Mouse (Mus musculus): ENCODE data around the gene Nkx2-2. TPM values are rescaled to one million over a fixed set of nuclear protein-coding genes. Genes with fewer than 3 reads are reported as not detected.
"Not testable (repeated sequence)": the region's sequence is repeated elsewhere in the genome, so short reads cannot be mapped to it uniquely, and the experiment has no call there.

Gene Nkx2-2
- total RNA-seq, 2 experiments from 2014 or later, result not detected

DNA sequence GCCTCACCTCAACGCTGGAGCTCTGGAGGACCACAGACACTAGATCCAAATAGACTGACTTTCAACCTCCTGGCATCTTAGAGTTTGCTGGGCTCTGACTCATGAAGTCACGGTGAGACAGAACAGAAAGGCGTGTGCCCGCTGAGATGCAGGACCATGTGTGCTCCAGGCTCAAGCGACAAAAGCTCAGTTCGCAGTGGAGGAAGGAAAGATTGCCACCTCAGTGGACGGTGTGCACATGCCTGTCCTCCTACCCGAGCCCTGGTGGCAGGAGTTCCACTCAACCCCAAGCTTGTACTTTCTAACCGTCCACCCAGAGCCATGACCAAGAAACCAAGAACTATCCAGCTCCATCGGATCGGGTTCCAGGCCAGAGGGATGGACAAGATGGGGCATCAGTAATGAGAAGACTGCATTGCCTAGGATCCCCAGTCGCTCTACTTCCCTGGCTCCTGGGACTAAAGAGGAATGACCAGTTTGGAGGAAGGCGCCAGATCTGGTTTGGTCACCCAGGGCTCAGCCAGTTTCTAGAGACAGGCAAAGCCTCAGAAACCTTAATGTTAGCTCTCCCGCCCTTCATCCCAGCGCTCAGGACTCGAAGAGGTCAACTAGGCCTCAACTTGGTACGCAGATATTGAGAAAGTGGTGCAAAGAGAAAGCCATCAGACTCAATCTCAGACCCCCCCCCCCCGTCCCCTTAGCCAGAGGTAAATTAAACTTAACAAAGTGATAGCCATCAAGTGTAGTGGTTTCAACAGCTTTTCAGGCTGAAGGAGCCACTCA is 11.9 kb downstream of the Nkx2-2 start:
- intact Hi-C loops (cut with DNase I), result no loop called here
- DNase-seq, result no peak

DNA sequence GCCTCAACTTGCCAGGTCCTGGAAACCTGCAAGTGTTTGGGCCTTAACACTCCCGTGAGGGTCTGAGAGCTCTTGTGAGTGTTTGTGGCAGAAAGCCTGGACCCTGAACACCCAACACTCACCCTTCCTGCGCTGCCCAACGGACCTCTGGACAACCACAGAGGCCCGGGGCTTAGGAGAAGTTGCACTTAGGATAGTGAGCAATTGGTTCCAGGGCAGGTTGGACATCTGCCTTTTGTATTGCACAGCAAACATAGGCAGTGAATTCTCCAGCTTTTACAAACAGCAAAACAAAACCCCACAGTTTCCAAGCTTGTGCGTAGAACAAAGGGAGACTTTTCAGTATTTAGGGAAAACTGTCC is 12.8 kb downstream of the Nkx2-2 start:
- DNase-seq, result no peak
- intact Hi-C loops (cut with DNase I), result no loop called here

DNA sequence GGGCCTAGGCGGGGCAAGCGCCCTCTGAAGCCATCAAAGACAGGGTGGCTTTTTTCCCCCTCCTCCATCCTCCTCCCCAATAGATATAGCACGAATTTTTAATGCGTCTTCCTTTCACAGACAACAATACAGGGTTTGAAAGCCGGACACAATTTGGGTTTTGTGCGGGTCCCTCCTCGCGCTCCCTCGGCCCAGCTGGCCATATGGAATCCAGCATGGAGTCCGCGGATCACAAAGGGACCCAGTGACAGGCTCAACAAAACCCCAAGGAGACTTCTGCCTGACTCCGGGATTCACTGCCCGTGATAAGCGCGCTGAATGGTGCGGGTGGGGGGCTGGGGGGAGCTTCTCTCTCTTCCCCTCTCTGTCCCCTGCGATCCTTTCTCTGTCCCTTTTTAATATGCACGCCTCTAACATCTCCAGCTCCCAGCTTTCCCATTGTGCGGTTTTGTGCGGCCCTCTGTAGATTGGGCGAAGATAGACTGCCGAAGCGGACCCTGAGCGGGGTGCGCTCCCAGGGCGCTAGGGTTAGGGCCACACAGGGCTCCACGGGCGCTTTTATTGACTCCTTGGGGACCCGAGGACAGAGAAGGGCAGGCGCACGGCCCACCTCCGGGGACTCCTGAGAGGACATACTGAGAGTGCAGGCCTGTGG is 13.3 kb downstream of the Nkx2-2 start:
- intact Hi-C loops (cut with DNase I), result no loop called here

DNA sequence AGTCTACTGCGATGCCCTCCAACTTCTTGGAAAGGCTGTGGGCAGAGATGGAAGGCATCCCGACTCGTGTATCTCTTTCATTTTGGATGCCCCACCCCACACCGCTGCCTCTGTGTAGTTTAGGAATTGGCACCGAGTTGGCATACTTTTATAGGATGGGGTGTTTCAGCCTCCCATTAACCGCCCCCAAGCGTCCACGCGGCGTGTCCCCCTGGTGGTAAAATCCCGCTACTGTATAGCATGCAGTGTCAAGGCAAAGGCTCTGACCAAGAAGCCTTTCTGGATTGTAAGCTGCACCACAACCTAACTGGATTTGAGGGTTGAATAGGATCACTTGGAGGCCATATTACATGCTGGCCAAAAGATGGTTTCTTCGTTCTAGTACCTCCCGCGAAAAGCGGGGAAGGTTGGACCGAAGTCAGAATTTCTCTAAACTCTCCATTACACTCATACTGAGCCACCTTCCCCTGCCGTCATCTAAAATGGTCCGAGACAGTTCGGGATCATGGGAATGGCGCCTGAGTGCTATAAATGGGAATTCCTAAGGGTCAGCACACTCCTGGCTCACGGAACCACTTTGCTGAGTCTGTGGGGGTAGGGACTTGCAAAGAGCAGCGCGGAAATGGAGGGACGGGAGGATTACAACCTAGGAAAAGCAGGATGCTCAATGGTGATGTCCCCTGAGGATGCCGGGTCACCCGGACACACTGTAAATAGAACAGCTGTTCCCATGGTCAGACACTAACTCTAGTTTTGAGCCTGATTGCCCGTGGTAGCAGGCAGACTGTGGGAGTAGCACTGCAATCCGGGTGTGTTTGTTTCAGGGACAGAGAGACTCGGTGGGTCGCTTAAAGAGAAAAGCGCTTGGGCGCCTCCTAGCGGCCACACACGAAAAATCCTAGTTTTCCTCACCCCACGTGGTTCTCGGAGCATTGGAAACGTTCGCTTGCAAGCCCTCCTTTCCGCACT is 15.7 kb downstream of the Nkx2-2 start:
- DNase-seq, result no peak
- intact Hi-C loops (cut with DNase I), result loop anchor here (1.0 to 2.0 kb wide), 2 partner anchors 219 to 548 kb away; no protein-coding TSS in a partner anchor

More for the DNA sequence above, 13.3 kb downstream of the Nkx2-2 start:
- no peak for DNase-seq

DNA sequence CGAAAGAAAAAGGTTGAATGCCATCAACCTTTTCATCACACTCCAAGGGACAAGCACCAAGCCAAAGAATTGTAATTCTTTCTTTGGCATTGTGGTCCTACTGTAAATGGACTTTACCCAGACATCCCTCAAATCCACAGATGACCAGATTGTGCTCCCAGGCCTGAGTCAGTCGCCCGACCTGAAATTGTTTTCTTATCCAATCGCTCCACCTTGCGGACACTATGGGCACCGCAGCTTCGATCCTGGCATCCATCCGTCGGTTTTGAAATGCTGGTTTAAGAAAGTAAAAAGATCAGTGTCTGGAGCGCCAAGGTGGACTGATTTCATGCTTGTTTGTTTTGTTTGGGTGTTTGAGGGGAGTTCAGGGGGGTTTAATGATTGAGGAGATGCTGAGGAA is 16.4 kb downstream of the Nkx2-2 start:
- DNase-seq, result peak; percentile 67 to 82
- intact Hi-C loops (cut with DNase I), result loop anchor here (1.0 to 2.0 kb wide), 2 partner anchors 218 to 547 kb away; no protein-coding TSS in a partner anchor

DNA sequence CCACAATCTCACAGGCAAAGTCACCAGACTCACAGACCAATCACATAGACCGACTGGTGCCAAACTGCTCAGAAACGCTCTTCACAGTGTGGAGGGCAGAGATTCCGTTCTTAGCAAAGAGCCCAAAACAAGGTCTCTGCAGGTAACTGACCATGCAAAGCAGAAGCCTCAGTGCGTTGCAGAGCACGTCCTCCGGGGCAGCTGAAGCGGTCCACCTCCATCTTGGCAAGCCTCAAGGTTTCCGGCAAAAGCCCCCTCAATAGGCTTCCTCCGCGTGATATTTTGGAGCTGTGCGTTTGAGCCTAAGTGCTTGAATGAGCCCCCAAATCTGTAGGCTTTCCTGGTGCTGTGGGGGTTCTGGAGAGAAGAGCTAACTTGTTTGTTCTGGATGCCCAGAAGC is 18.7 kb downstream of the Nkx2-2 start:
- DNase-seq, result no peak
- intact Hi-C loops (cut with DNase I), result no loop called here

DNA sequence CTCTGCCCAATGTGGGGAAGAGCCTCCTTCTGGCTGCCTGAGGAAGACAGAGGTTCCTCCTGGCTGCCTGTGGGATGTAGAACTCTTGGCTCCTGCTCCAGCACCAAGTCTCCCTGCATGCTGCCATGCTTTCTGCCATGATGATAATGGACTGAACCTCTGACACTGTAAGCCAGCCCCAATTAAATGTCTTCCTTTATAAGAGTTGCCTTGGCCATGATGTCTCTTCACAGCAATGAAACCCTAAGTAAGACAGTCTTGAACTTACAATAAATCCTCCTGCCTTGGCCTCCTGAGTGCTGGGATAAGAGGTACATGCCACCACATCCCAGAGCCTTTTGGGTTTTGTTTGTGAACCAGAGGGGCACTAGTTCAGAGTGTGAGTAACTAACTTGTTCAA is 20.3 kb downstream of the Nkx2-2 start:
- intact Hi-C loops (cut with DNase I), result no loop called here
- DNase-seq, result no peak

DNA sequence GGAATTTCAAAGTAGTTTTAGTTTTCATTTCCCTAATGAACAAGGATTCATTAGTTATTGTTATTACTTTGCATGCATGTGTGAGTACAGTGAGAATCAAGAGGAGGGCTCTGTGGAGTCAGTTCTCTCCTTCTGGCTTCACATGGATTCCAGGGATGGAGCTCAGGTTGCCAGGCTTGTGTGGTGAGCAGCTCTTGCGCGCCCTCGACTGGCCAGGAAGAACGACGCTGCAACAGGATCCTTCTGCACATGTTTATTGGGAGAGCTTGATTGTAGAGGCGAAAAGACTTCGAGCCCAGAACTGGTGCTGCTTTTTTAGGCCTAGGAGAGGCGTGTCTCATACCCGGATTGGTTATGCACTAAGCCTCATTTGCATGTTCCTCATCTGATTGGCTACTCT is 23.5 kb downstream of the Nkx2-2 start:
- DNase-seq; intact Hi-C loops (cut with DNase I): not testable (repeated sequence)

DNA sequence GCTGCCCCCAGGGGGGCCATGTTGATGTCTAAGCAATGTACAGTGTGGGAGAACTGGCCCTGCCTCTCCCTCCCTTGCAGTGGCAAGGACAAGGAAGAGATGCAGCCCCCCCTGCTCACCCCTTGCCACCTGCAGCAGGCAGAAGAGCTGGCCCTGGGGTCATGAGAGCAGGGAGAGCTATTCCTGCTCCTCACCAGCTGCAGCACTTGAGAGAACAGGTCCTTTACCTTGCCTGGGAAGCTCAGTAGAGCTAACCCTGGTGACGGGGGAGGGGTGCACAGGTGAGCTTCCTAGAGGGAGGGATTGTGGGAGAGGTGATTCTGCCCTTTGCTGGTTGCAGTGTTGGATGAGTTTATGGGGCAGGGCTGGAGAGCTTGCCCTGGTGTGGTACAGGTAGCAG is 28.2 kb downstream of the Nkx2-2 start:
- intact Hi-C loops (cut with DNase I), result no loop called here
- DNase-seq, result no peak

DNA sequence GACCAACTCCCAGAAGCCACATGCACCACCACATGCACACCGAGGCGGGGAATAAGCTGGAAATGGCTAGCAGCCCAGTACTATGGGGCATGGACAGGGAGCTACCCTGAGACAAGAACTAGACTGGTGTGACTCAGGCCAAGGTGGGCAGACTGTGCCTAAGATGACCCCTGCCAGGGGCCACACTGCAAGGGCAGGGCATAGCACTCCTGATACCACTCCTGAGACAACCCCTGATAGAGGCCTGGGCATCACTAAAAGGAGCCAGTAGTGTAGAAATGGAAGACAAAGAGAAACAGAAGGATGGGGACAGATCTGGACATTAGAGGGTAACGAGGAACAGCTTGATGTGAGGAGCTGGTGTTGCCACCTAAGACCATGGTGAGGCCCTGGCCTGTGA is 28.7 kb downstream of the Nkx2-2 start:
- intact Hi-C loops (cut with DNase I), result no loop called here
- no peak for DNase-seq

DNA sequence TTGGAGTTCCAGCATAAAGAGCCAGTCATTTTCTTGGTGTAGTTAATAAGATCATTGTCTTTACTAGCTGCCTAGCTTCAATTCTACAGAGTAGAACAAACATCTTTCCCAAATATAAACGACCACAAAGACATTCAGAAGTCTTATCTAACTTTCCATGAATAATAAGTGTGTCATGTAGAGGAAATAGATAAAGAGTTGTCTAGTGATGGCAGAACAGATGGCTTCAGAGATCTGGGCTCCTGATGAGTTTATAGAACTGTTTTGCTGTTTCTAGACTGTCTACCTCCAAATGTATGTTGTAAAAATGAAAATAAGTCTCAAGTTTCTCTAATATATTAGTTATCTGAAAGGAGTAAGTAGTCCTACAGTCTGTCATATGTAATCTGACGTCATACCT is 41.5 kb downstream of the Nkx2-2 start:
- DNase-seq, result no peak
- intact Hi-C loops (cut with DNase I), result no loop called here

Other genes with a start within 250 kb of the Nkx2-2 start
- gene Xrn2, start 181.2 kb downstream of the Nkx2-2 start, total RNA-seq (2021), result 10 to 100 TPM; 11.1 to 14.1 TPM
- gene Nkx2-4, start 108.8 kb downstream of the Nkx2-2 start, total RNA-seq (2021), result not detected
- gene Pax1, start 167.7 kb upstream of the Nkx2-2 start, total RNA-seq (2021), result under 1 TPM in 1 of 2 experiments, not detected in 1; 0.48 TPM